Mouse (Mus musculus): Measurements from ENCODE around the gene Neo1. TPM values are rescaled to one million over a fixed set of nuclear protein-coding genes. Genes with fewer than 3 reads are reported as not detected.

The Neo1 gene
- total RNA-seq, 1 experiment, result 35.7 TPM

- no peak overlapping the region for H3K27ac ChIP-seq (ENCODE audit: insufficient read depth, low read depth, low read length, poor library complexity, severe bottlenecking)
- H3K4me1 ChIP-seq (ENCODE audit: control insufficient read depth in 2 of 2, insufficient read depth in 2 of 2, low read length in 2 of 2, poor library complexity in 1 of 2), result no peaks in the 10 kb centered on the region
- H3K4me3 ChIP-seq (ENCODE audit: insufficient read depth in 1 of 2, low read depth in 1 of 2, low read length in 2 of 2, poor library complexity in 1 of 2, severe bottlenecking in 1 of 2), result no peak overlapping the region
- in situ Hi-C loops (cut with MboI; ENCODE audit: low sequenced_read_pairs in 2 of 2, unreplicated experiment in 2 of 2), result no loop called here
- H3K9ac ChIP-seq (ENCODE audit: insufficient read depth, low read depth, low read length, poor library complexity, severe bottlenecking), result no peak overlapping the region
- peaks cover 13% of the 10 kb centered on the region for H3K36me3 ChIP-seq (ENCODE audit: control insufficient read depth, insufficient read depth, low read length, poor library complexity, severe bottlenecking)
- no peak for TF ChIP-seq MAFK (IDR thresholded peaks at IDR 0.05; ENCODE audit: insufficient read depth, low read depth, low read length)
- no peak for TF ChIP-seq CHD2 (IDR thresholded peaks at IDR 0.05; ENCODE audit: low read depth, low read length)
- TF ChIP-seq HCFC1 (IDR thresholded peaks at IDR 0.05; ENCODE audit: borderline replicate concordance, insufficient read depth, low read length), result no peak
- no peak for TF ChIP-seq ZNF384 (IDR thresholded peaks at IDR 0.05; ENCODE audit: low read depth, low read length)
- no peak for TF ChIP-seq ZC3H11A (IDR thresholded peaks at IDR 0.05; ENCODE audit: borderline replicate concordance, low read depth, low read length)
- no peaks in the 10 kb centered on the region for H3K9me3 ChIP-seq (ENCODE audit: control insufficient read depth, insufficient read depth, low read depth, low read length)
- DNase-seq (ENCODE audit: low read depth, low spot score), result no peak
Measured at GRCm38 (mm10) chr9:58879836-58880235, 156.4 kb downstream of the Neo1 start.

GRCm38 (mm10) chr9:58876946-58877625 lies 159.2 kb downstream of the Neo1 start:
- TF ChIP-seq ZC3H11A (IDR thresholded peaks at IDR 0.05; ENCODE audit: borderline replicate concordance, low read depth, low read length) (no peak), CHD2 (IDR thresholded peaks at IDR 0.05; ENCODE audit: low read depth, low read length) (no peak), ZNF384 (IDR thresholded peaks at IDR 0.05; ENCODE audit: low read depth, low read length) (no peak), MAFK (IDR thresholded peaks at IDR 0.05; ENCODE audit: insufficient read depth, low read depth, low read length) (no peak), HCFC1 (IDR thresholded peaks at IDR 0.05; ENCODE audit: borderline replicate concordance, insufficient read depth, low read length) (no peak)
- in situ Hi-C loops (cut with MboI; ENCODE audit: low sequenced_read_pairs in 2 of 2, unreplicated experiment in 2 of 2), result no loop called here
- H3K36me3 ChIP-seq (ENCODE audit: control insufficient read depth, insufficient read depth, low read length, poor library complexity, severe bottlenecking), result peaks cover 11% of the 10 kb centered on the region
- H3K9ac ChIP-seq (ENCODE audit: insufficient read depth, low read depth, low read length, poor library complexity, severe bottlenecking), result no peak overlapping the region
- no peak for DNase-seq (ENCODE audit: low read depth, low spot score)
- H3K4me3 ChIP-seq (ENCODE audit: insufficient read depth in 1 of 2, low read depth in 1 of 2, low read length in 2 of 2, poor library complexity in 1 of 2, severe bottlenecking in 1 of 2), result no peak overlapping the region
- H3K9me3 ChIP-seq (ENCODE audit: control insufficient read depth, insufficient read depth, low read depth, low read length), result no peaks in the 10 kb centered on the region
- no peak overlapping the region for H3K27ac ChIP-seq (ENCODE audit: insufficient read depth, low read depth, low read length, poor library complexity, severe bottlenecking)
- H3K4me1 ChIP-seq (ENCODE audit: control insufficient read depth in 2 of 2, insufficient read depth in 2 of 2, low read length in 2 of 2, poor library complexity in 1 of 2), result no peaks in the 10 kb centered on the region

GRCm38 (mm10) chr9:58875439-58875838 lies 160.8 kb downstream of the Neo1 start:
- TF ChIP-seq MAFK (IDR thresholded peaks at IDR 0.05; ENCODE audit: insufficient read depth, low read depth, low read length) (no peak), ZC3H11A (IDR thresholded peaks at IDR 0.05; ENCODE audit: borderline replicate concordance, low read depth, low read length) (no peak), CHD2 (IDR thresholded peaks at IDR 0.05; ENCODE audit: low read depth, low read length) (no peak), ZNF384 (IDR thresholded peaks at IDR 0.05; ENCODE audit: low read depth, low read length) (no peak), HCFC1 (IDR thresholded peaks at IDR 0.05; ENCODE audit: borderline replicate concordance, insufficient read depth, low read length) (no peak)
- no peaks in the 10 kb centered on the region for H3K4me1 ChIP-seq (ENCODE audit: control insufficient read depth in 2 of 2, insufficient read depth in 2 of 2, low read length in 2 of 2, poor library complexity in 1 of 2)
- H3K9ac ChIP-seq (ENCODE audit: insufficient read depth, low read depth, low read length, poor library complexity, severe bottlenecking), result no peak overlapping the region
- no peak for DNase-seq (ENCODE audit: low read depth, low spot score)
- in situ Hi-C loops (cut with MboI; ENCODE audit: low sequenced_read_pairs in 2 of 2, unreplicated experiment in 2 of 2), result no loop called here
- H3K36me3 ChIP-seq (ENCODE audit: control insufficient read depth, insufficient read depth, low read length, poor library complexity, severe bottlenecking), result peaks cover 9% of the 10 kb centered on the region
- no peak overlapping the region for H3K4me3 ChIP-seq (ENCODE audit: insufficient read depth in 1 of 2, low read depth in 1 of 2, low read length in 2 of 2, poor library complexity in 1 of 2, severe bottlenecking in 1 of 2)
- H3K27ac ChIP-seq (ENCODE audit: insufficient read depth, low read depth, low read length, poor library complexity, severe bottlenecking), result no peak overlapping the region
- H3K9me3 ChIP-seq (ENCODE audit: control insufficient read depth, insufficient read depth, low read depth, low read length), result no peaks in the 10 kb centered on the region

GRCm38 (mm10) chr9:58874354-58874753 lies 161.9 kb downstream of the Neo1 start:
- Histone ChIP-seq H3K36me3 (ENCODE audit: control insufficient read depth, insufficient read depth, low read length, poor library complexity, severe bottlenecking) (peaks cover 7% of the 10 kb centered on the region), H3K9ac (ENCODE audit: insufficient read depth, low read depth, low read length, poor library complexity, severe bottlenecking) (no peak overlapping the region), H3K4me3 (ENCODE audit: insufficient read depth in 1 of 2, low read depth in 1 of 2, low read length in 2 of 2, poor library complexity in 1 of 2, severe bottlenecking in 1 of 2) (no peak overlapping the region), H3K27ac (ENCODE audit: insufficient read depth, low read depth, low read length, poor library complexity, severe bottlenecking) (no peak overlapping the region), H3K9me3 (ENCODE audit: control insufficient read depth, insufficient read depth, low read depth, low read length) (no peaks in the 10 kb centered on the region), H3K4me1 (ENCODE audit: control insufficient read depth in 2 of 2, insufficient read depth in 2 of 2, low read length in 2 of 2, poor library complexity in 1 of 2) (no peaks in the 10 kb centered on the region)
- in situ Hi-C loops (cut with MboI; ENCODE audit: low sequenced_read_pairs in 2 of 2, unreplicated experiment in 2 of 2), result no loop called here
- DNase-seq (ENCODE audit: low read depth, low spot score), result no peak
- TF ChIP-seq ZC3H11A (IDR thresholded peaks at IDR 0.05; ENCODE audit: borderline replicate concordance, low read depth, low read length), result no peak
- no peak for TF ChIP-seq MAFK (IDR thresholded peaks at IDR 0.05; ENCODE audit: insufficient read depth, low read depth, low read length)
- TF ChIP-seq ZNF384 (IDR thresholded peaks at IDR 0.05; ENCODE audit: low read depth, low read length), result no peak
- no peak for TF ChIP-seq HCFC1 (IDR thresholded peaks at IDR 0.05; ENCODE audit: borderline replicate concordance, insufficient read depth, low read length)
- TF ChIP-seq CHD2 (IDR thresholded peaks at IDR 0.05; ENCODE audit: low read depth, low read length), result no peak

All from ES-E14 (cell line).